ENCODE assay signal across 12 mouse cellular contexts in the genomic region with DNA sequence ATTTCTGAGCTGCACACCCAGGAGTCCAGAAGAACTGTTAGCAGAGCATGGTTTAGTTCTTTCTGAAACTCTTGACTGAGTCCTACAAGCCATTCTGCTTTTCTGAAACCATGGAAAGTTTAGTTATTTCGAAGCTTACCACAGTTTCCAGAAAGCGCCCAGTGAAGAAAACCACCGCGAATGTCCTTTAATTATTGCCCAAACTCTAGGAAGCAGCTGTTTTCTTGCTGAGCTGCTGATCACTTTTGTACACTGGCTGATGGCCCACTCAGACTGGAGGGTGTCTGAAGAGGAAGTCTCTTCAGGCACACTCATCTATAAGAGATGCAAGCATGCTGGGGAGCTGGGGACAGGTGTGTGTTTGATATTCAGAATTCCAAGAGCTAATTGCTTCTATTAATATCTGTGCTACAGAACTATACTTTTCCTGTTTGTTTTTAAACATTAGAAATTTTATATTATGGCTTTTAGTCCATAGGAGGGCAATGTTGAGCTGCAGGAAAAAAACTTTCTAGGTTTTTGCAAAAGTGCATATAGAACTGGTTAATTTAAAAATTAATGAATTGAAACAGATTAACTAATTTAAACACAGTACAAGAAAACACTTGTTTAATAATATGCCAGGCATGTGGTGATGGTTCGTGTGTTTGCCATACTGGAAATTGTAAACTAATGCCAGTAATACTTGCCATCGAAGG.
A peak's percentile ranks its signal among the peaks of the same experiment; 100 is the strongest.
DNase-seq lines count a peak whose midpoint lies in the region; ATAC-seq and TF ChIP-seq lines count a peak whose summit lies in the region.
"Had no signal": no experiment of that assay in that cellular context is flagged by ENCODE, and none has a peak within 500 bp of the region (broad histone marks: within the 10 kb centered on the region; RNA-seq: fewer than 3 reads in every experiment).

No protein-coding gene starts in this region.

- peak; percentile 50 for TF ChIP-seq CTCF in left cerebral cortex, adult 2 months (IDR thresholded peaks at IDR 0.05)
- TF ChIP-seq CTCF in CH12.LX (conservative IDR thresholded peaks at IDR 0.05 in 1 of 2, IDR thresholded peaks at IDR 0.05 in 1 of 2; ENCODE audit: low read depth in 2 of 2, low read length in 2 of 2), result no peak

- no peak for ATAC-seq in heart, embryonic 11.5 days (replicated peaks; ENCODE audit: insufficient number of reproducible peaks, low FRiP score, low TSS enrichment)
- ATAC-seq: forebrain, embryonic 13.5 days had no signal

- DNase-seq in heart, adult 8-10 months (ENCODE audit: low spot score), result peak; percentile 16
- DNase-seq in left cerebral cortex, adult 2 months (ENCODE audit: extremely low spot score in 1 of 2, low spot score in 2 of 2), result no peak
- no peak for DNase-seq in left cerebral cortex, adult 8-10 months (ENCODE audit: low spot score in 2 of 2)
- DNase-seq in CH12.LX (ENCODE audit: extremely low read depth), result peak; percentile 63
- peak; percentile 19 to 21 for DNase-seq in heart, postnatal 14 days
- no peak for DNase-seq in spleen, adult 12 weeks (ENCODE audit: low spot score)
- no peak for DNase-seq in thymus, postnatal 36 days
- DNase-seq: adrenal gland, postnatal 36 days; cerebellum, adult 8-10 months; liver had no signal

- no peak overlapping the region for H3K4me3 ChIP-seq in heart, embryonic 11.5 days (ENCODE audit: low read depth, low read length)
- H3K4me3 ChIP-seq in left cerebral cortex, adult 2 months, result no peak overlapping the region
- no peak overlapping the region for H3K4me3 ChIP-seq in CH12.LX (replicated peaks in 1 of 3; ENCODE audit: low read depth in 2 of 3, low read length in 2 of 3, poor library complexity in 1 of 3)
- H3K4me3 ChIP-seq: forebrain, embryonic 13.5 days had no signal

- WGBS in heart, embryonic 11.5 days (ENCODE audit: insufficient replicate concordance), result 85% methylated on average over 6 of the region's 6 CpGs

- H3K9ac ChIP-seq in heart, embryonic 11.5 days (ENCODE audit: low read depth, low read length), result no peak overlapping the region
- H3K9ac ChIP-seq in CH12.LX (ENCODE audit: insufficient read depth, low read depth), result no peak overlapping the region
- H3K9ac ChIP-seq: forebrain, embryonic 13.5 days had no signal

- no peak overlapping the region for H3K4me2 ChIP-seq in heart, embryonic 11.5 days
- H3K4me2 ChIP-seq in CH12.LX (ENCODE audit: insufficient read depth, low read depth, poor library complexity, severe bottlenecking), result no peak overlapping the region
- H3K4me2 ChIP-seq: forebrain, embryonic 13.5 days had no signal

- peak; percentile 89 for TF ChIP-seq EP300 in CH12.LX (IDR thresholded peaks at IDR 0.05; ENCODE audit: low read length)

- H3K4me1 ChIP-seq in heart, embryonic 11.5 days (ENCODE audit: control insufficient read depth, insufficient read depth, low read length), result no peaks in the 10 kb centered on the region
- peaks cover 4 to 22% of the 10 kb centered on the region in 2 experiments; a peak in 3 of 4 replicates for H3K4me1 ChIP-seq in CH12.LX (ENCODE audit: control insufficient read depth in 1 of 2, insufficient read depth in 2 of 2)
- H3K4me1 ChIP-seq: forebrain, embryonic 13.5 days had no signal

- peak; percentile 27 for TF ChIP-seq RAD21 in CH12.LX (IDR thresholded peaks at IDR 0.05; ENCODE audit: low read depth, low read length)

- dilution Hi-C loops in CH12.LX (cut with MboI; ENCODE audit: extremely low pct_ligation_motif_present, extremely low pct_unique_long_range_greater_than_20kb, low sequenced_read_pairs), result no loop called here

- no peaks in the 10 kb centered on the region for H3K79me2 ChIP-seq in CH12.LX (replicated peaks; ENCODE audit: control insufficient read depth, extremely low read depth, insufficient read depth, poor library complexity, severe bottlenecking)

- TF ChIP-seq POLR2A in CH12.LX (IDR thresholded peaks at IDR 0.05; ENCODE audit: low read depth, low read length), result no peak

- H3K9me3 ChIP-seq in heart, embryonic 11.5 days (replicated peaks; ENCODE audit: control insufficient read depth, low read length), result no peaks in the 10 kb centered on the region
- H3K9me3 ChIP-seq in CH12.LX (replicated peaks; ENCODE audit: low read length), result no peaks in the 10 kb centered on the region
- H3K9me3 ChIP-seq: forebrain, embryonic 13.5 days had no signal

- in situ Hi-C loops in CH12.LX (cut with MboI; ENCODE audit: low pct_ligation_motif_present, low pct_unique_long_range_greater_than_20kb, low sequenced_read_pairs), result no loop called here

- H3K27ac ChIP-seq in heart, embryonic 11.5 days (ENCODE audit: low read depth, low read length), result no peak overlapping the region
- H3K27ac ChIP-seq in left cerebral cortex, adult 2 months, result no peak overlapping the region
- no peak overlapping the region for H3K27ac ChIP-seq in CH12.LX (ENCODE audit: insufficient read depth, low read depth)
- H3K27ac ChIP-seq: forebrain, embryonic 13.5 days had no signal

- intact Hi-C loops in left cerebral cortex, adult 2 months (cut with DNase I), result loop anchor here (5.0 kb wide), 2 partner anchors 238 to 1973 kb away; no protein-coding TSS in a partner anchor
- intact Hi-C loops in heart, postnatal 14 days (cut with DNase I), result no loop called here

- no peaks in the 10 kb centered on the region for H3K36me3 ChIP-seq in heart, embryonic 11.5 days (ENCODE audit: control insufficient read depth, insufficient read depth, low read length)
- H3K36me3 ChIP-seq in CH12.LX (replicated peaks in 1 of 2; ENCODE audit: control insufficient read depth in 1 of 2, insufficient read depth in 1 of 2, low read length in 1 of 2), result no peaks in the 10 kb centered on the region

- no peaks in the 10 kb centered on the region for H3K27me3 ChIP-seq in heart, embryonic 11.5 days (ENCODE audit: control insufficient read depth, insufficient read depth, low read length)
- H3K27me3 ChIP-seq in CH12.LX (replicated peaks), result no peaks in the 10 kb centered on the region
- H3K27me3 ChIP-seq: forebrain, embryonic 13.5 days had no signal

TF ChIP-seq in CH12.LX, 34 proteins besides CTCF, POLR2A, EP300 and RAD21:
- TF ChIP-seq PAX5 (IDR thresholded peaks at IDR 0.05; ENCODE audit: low read length) (no peak), KAT2A (IDR thresholded peaks at IDR 0.05; ENCODE audit: insufficient replicate concordance, low read length) (no peak), MXI1 (IDR thresholded peaks at IDR 0.05; ENCODE audit: low read depth, low read length) (no peak), RCOR1 (conservative IDR thresholded peaks at IDR 0.05; ENCODE audit: low read depth, low read length) (0 out of 2 replicates have a peak, but pooled peaks have one; percentile 37), ETS1 (conservative IDR thresholded peaks at IDR 0.05; ENCODE audit: low read depth, low read length) (peak; percentile 65), NELFE (IDR thresholded peaks at IDR 0.05; ENCODE audit: low read depth, low read length) (no peak), CHD2 (IDR thresholded peaks at IDR 0.05; ENCODE audit: low read length) (0 out of 2 replicates have a peak, but pooled peaks have one; percentile 61), ZMIZ1 (IDR thresholded peaks at IDR 0.05; ENCODE audit: low read depth, low read length) (no peak), TBP (conservative IDR thresholded peaks at IDR 0.05; ENCODE audit: low read depth, low read length) (no peak), MAX (IDR thresholded peaks at IDR 0.05; ENCODE audit: low read length) (no peak; the same call in 1 of the 2 replicates), NRF1 (IDR thresholded peaks at IDR 0.05; ENCODE audit: low read depth, low read length) (no peak), ZKSCAN1 (IDR thresholded peaks at IDR 0.05; ENCODE audit: borderline replicate concordance, low read depth, low read length) (no peak), ELF1 (IDR thresholded peaks at IDR 0.05; ENCODE audit: low read depth, low read length) (no peak; the same call in 1 of the 2 replicates), HCFC1 (IDR thresholded peaks at IDR 0.05; ENCODE audit: low read depth, low read length) (no peak), UBTF (IDR thresholded peaks at IDR 0.05; ENCODE audit: low read depth, low read length) (no peak), GABPA (IDR thresholded peaks at IDR 0.05; ENCODE audit: insufficient replicate concordance, low read depth, low read length) (no peak), MYC (IDR thresholded peaks at IDR 0.05; ENCODE audit: low read depth, low read length) (no peak), SMC3 (IDR thresholded peaks at IDR 0.05; ENCODE audit: low read depth, low read length) (0 out of 2 replicates have a peak, but pooled peaks have one; percentile 18), IRF4 (IDR thresholded peaks at IDR 0.05; ENCODE audit: low read depth, low read length) (peak; percentile 79), BHLHE40 (IDR thresholded peaks at IDR 0.05; ENCODE audit: low read depth, low read length) (peak; percentile 42; the same call in 1 of the 2 replicates), MAFK (IDR thresholded peaks at IDR 0.05; ENCODE audit: insufficient replicate concordance, low read length) (peak; percentile 45; the same call in 1 of the 2 replicates), CHD1 (IDR thresholded peaks at IDR 0.05; ENCODE audit: low read depth, low read length) (no peak), ZC3H11A (IDR thresholded peaks at IDR 0.05; ENCODE audit: low read depth, low read length) (no peak), MAZ (IDR thresholded peaks at IDR 0.05; ENCODE audit: low read depth, low read length) (no peak), USF1 (IDR thresholded peaks at IDR 0.05; ENCODE audit: low read depth, low read length) (no peak), MEF2A (IDR thresholded peaks at IDR 0.05; ENCODE audit: borderline replicate concordance, low read depth, low read length) (peak; percentile 75; the same call in 1 of the 2 replicates), POLR2AphosphoS2 (IDR thresholded peaks at IDR 0.05; ENCODE audit: low read depth, low read length) (no peak), ZNF384 (IDR thresholded peaks at IDR 0.05; ENCODE audit: low read depth, low read length) (no peak), SIN3A (IDR thresholded peaks at IDR 0.05; ENCODE audit: low read length) (peak; percentile 45; the same call in 1 of the 2 replicates), JUND (conservative IDR thresholded peaks at IDR 0.05; ENCODE audit: low read depth, low read length) (peak; percentile 56; the same call in 1 of the 2 replicates), TCF12 (IDR thresholded peaks at IDR 0.05; ENCODE audit: low read depth, low read length) (peak; percentile 65), E2F4 (IDR thresholded peaks at IDR 0.05; ENCODE audit: insufficient replicate concordance, low read depth, low read length) (0 out of 2 replicates have a peak, but pooled peaks have one; percentile 11), JUN (IDR thresholded peaks at IDR 0.05; ENCODE audit: insufficient read depth, low read depth, low read length) (peak; percentile 32; the same call in 1 of the 2 replicates), USF2 (conservative IDR thresholded peaks at IDR 0.05; ENCODE audit: low read depth, low read length) (no peak)

Comparison
In these comparisons a context has a peak if more than half of its experiments do, and no peak if none do; other contexts are left out.
1. DNase-seq: peak in heart, adult 8-10 months (single experiment), CH12.LX (single experiment) and heart, postnatal 14 days (2 of 2); none in left cerebral cortex, adult 2 months (0 of 2), left cerebral cortex, adult 8-10 months (0 of 2), spleen, adult 12 weeks (single experiment) and thymus, postnatal 36 days (0 of 2).